Mouse (Mus musculus): ENCODE results near the gene Gm20403. TPM values are rescaled to one million over a fixed set of nuclear protein-coding genes. Genes with fewer than 3 reads are reported as not detected.
A peak's percentile ranks its signal among the peaks of the same experiment; 100 is the strongest.

Gene Gm20403
- not detected in 2 replicates for polyA plus RNA-seq (2015; fragmentation: Nextera tagmentation; extraction: Ambion mirVana)

DNA sequence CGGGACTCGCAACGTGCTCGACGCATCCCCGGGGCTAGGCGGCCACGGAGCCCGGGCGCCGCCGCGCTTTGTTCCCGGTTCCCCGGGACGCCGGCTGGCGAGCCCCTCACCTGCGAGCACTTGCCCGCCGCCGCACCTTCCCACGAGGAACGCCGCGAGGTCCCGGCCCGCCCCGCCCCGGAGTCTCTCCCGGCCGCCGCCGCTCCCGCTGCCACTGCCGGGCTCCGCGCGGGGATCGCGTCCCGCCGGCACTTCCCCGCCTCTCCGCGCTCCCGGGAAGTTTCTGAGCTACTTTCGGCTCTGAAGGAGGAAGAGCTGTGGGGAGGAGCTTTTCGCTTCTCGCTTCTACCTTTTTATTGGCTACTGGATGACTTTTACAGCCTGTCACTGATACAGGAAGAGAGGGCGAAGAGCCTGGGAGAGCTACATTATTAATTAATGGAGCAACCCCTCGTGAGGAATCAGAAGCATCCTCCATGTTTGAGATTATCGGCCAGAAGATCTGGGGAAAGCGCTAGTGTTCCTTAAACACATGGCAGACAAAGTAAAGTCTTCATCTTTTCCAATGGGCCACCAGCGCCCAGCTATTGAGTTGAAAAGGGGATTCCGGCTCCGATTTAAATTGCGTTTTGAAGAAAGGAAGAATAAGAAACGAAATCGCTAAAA, at the start of gene Gm20403:
Gene Gm20403 (minus strand): TSS at position 478 of the 666 bp plus-strand sequence.
- H3K9me3 ChIP-seq (replicated peaks), result no peaks in the 10 kb centered on the region
- peak within 1 kb of the TSS; percentile 87 for H3K9ac ChIP-seq
- H3K4me2 ChIP-seq, result peak within 1 kb of the TSS; percentile 88

DNA sequence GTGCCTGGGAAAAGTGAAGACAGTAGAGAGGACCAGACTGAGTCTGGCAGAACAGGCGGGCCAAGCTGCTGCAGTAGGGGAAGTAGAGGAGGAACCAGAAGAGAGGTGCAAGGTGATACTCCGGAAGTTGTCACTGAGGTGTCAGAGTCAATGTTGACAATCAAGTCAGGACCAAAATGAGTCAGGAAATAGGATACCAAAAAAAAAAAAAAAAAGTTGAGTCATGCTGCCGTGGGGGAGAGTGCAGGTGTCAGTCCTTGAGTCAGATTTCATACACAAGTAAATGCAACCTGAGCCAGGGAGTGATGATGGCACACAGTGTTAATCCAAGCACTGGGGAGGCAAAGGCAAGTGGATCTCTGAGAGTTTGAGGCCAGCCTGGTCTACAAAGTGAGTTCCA, 40.8 kb upstream of the Gm20403 start:
- 15% methylated on average over 3 of the region's 3 CpGs for WGBS

More for the DNA sequence above, at the start of gene Gm20403:
- Histone ChIP-seq H3K4me1 (peaks cover 8% of the 10 kb centered on the region), H3K36me3 (peaks cover 4% of the 10 kb centered on the region; the same call in 1 of the 2 replicates), H3K27me3 (no peaks in the 10 kb centered on the region), H3K4me3 (replicated peaks) (peak within 1 kb of the TSS; percentile 76), H3K27ac (peak within 1 kb of the TSS; percentile 93)
- peak; percentile 82 for ATAC-seq (replicated peaks; ENCODE audit: low FRiP score)
- under 1% methylated on average over 54 of the region's 60 CpGs for WGBS

DNA sequence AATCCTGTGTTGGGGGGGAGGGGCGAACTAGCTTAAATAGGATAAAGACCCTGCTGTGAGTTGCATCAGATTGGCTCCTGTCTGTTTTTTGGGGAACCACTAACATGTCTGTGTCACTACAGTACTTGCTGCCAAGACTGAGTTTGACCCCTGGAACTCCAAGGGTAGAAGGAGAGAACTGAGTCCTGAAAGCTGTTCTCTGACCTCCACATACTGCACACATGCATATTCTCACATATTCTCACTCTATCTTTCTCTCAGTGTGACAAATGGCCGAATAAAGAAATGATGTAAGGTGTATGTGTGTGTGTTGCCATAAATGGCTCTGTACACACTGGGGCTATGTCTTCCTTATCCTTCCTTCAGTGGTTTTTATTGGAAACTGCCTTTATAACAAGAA, 37.0 kb upstream of the Gm20403 start:
- Histone ChIP-seq H3K27ac (no peak overlapping the region), H3K4me2 (no peak overlapping the region), H3K27me3 (no peaks in the 10 kb centered on the region), H3K36me3 (no peaks in the 10 kb centered on the region), H3K9ac (no peak overlapping the region), H3K9me3 (replicated peaks) (no peaks in the 10 kb centered on the region), H3K4me3 (replicated peaks) (no peak overlapping the region), H3K4me1 (no peaks in the 10 kb centered on the region)
- WGBS, result 78% methylated on average over 2 of the region's 2 CpGs
- no peak for ATAC-seq (replicated peaks; ENCODE audit: low FRiP score)

More for the DNA sequence above, 40.8 kb upstream of the Gm20403 start:
- H3K4me1 ChIP-seq, result no peaks in the 10 kb centered on the region
- H3K4me3 ChIP-seq (replicated peaks), result no peak overlapping the region
- H3K4me2 ChIP-seq, result no peak overlapping the region
- no peaks in the 10 kb centered on the region for H3K27me3 ChIP-seq
- no peaks in the 10 kb centered on the region for H3K36me3 ChIP-seq
- H3K27ac ChIP-seq, result no peak overlapping the region
- H3K9ac ChIP-seq, result no peak overlapping the region
- H3K9me3 ChIP-seq (replicated peaks), result no peaks in the 10 kb centered on the region
- ATAC-seq (replicated peaks; ENCODE audit: low FRiP score), result no peak

DNA sequence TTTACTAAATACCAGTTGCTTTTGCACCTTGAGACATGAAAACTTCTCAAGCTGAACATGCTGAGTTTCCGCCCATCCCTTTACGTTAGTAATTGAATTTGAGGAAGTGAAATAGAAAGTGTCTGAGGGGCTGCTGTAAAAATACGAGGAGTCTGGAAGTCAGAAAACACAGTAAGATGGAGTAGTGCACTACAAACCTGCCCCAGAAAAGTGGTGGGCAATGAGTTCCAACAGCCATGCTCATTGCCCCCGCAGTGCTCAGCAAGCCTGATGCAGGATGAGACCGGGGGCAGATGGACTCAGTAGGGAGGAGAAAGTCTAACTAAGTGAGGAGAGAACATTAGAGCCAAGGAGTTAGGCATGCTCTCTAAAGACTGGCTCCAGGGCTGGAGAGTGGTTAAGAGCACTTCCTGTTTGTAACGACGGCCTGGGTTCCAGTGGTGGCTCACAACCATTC, 33.1 kb upstream of the Gm20403 start:
- Histone ChIP-seq H3K4me2 (no peak overlapping the region), H3K36me3 (no peaks in the 10 kb centered on the region), H3K9me3 (replicated peaks) (no peaks in the 10 kb centered on the region), H3K4me1 (0 out of 2 replicates have a peak, but pooled peaks cover 6% of the 10 kb centered on the region), H3K4me3 (replicated peaks) (no peak overlapping the region), H3K27me3 (no peaks in the 10 kb centered on the region), H3K27ac (no peak overlapping the region), H3K9ac (no peak overlapping the region)
- 79% methylated on average over 7 of the region's 7 CpGs for WGBS
- no peak for ATAC-seq (replicated peaks; ENCODE audit: low FRiP score)

DNA sequence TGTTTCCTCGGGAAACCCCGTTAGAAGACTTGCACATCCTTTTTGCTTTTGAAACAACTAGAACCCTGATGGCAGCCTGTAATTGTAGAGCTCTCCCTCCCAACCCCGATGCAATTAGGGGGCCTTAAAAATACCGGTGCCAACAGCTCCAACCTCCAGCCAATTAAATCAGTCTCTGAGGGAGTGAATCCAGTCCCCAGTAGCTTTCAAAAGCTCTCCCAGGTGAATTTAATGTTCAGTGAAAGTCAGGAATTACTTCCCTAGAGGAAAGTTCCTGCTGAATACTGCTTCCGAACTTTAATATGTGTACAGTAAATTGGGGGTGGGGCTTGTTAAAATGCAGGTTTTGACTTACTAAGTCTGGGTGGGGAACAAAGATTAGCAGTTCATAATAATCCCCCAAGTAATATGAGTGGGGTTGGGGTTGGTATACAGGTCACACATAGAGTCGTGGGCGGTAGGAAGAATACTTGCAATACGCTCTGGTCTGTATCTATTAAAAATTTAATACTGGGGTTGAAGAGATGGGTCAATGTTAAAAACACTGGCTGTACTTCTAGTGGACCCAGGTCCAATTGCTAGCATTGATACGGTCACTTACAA, 30.9 kb upstream of the Gm20403 start:
- Histone ChIP-seq H3K9me3 (replicated peaks) (no peaks in the 10 kb centered on the region), H3K4me1 (0 out of 2 replicates have a peak, but pooled peaks cover 6% of the 10 kb centered on the region), H3K4me2 (no peak overlapping the region), H3K4me3 (replicated peaks) (no peak overlapping the region), H3K27me3 (no peaks in the 10 kb centered on the region), H3K36me3 (no peaks in the 10 kb centered on the region), H3K9ac (no peak overlapping the region), H3K27ac (no peak overlapping the region)
- WGBS, result 41% methylated on average over 9 of the region's 9 CpGs
- ATAC-seq (replicated peaks; ENCODE audit: low FRiP score), result no peak

DNA sequence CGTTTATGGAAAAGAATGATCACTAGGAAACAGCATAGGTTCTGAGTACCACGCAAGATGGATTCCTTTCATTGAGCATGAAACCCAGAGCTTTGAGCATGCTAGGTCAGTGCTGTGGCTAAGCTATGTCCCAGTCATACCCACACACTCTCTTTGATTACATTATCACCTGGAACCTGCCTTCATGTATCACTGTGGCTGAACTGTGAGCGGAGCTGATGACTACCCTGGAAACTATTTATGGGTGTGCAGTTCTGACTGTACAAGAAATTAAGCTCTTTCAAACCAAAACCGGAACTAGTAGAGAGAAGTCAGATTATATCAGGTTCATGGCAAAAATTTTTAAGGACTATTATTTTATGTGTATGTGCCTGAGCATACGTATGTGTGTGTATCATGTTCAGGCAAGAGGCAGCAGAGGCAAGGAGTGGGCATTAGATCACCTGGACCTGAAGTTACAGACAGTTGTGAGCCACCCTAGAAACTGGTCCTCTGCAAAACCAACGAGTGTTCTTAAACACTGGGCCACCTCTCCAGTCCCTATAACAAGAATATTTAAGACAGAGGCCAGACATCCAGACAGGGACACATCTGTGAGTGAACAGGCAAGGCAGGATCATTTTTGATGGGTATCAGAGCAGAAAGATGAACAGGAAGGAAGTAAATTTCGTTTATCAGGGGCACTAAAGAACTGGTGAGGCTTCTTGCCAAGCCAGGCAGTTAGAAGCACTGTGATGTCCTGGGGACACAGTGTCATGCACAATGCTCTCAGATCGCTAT, 30.2 kb upstream of the Gm20403 start:
- 63% methylated on average over 8 of the region's 8 CpGs for WGBS
- ATAC-seq (replicated peaks; ENCODE audit: low FRiP score), result no peak

DNA sequence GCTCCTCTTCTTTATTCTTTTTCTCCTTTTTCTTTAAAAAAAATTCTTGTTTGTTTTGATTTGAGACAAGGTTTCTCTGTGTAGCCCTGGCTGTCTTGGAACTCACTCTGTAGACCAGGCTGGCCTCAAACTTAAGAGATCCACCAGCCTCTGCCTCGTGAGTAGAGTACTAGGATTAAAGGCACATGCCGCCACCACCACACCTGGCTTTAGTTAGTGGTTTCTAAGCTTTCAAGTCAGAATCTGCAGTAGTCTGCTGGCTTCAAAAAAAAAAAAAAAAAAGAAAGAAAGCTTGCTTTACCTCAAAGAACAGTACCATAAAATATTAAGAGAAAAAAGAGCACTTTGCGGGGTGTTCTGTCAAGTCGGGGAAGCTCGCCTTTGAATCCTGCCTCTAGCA, 29.1 kb upstream of the Gm20403 start:
- H3K4me1 ChIP-seq, result 0 out of 2 replicates have a peak, but pooled peaks cover 6% of the 10 kb centered on the region
- ATAC-seq (replicated peaks; ENCODE audit: low FRiP score), result no peak
- H3K9ac ChIP-seq, result no peak overlapping the region
- no peak overlapping the region for H3K4me2 ChIP-seq
- no peaks in the 10 kb centered on the region for H3K36me3 ChIP-seq
- no peak overlapping the region for H3K27ac ChIP-seq
- H3K27me3 ChIP-seq, result no peaks in the 10 kb centered on the region
- H3K9me3 ChIP-seq (replicated peaks), result no peaks in the 10 kb centered on the region
- no peak overlapping the region for H3K4me3 ChIP-seq (replicated peaks)
- 86% methylated on average over 5 of the region's 5 CpGs for WGBS

More for the DNA sequence above, 30.2 kb upstream of the Gm20403 start:
- H3K4me2 ChIP-seq, result no peak overlapping the region
- no peak overlapping the region for H3K9ac ChIP-seq
- no peak overlapping the region for H3K4me3 ChIP-seq (replicated peaks)
- H3K27ac ChIP-seq, result no peak overlapping the region
- H3K27me3 ChIP-seq, result no peaks in the 10 kb centered on the region
- 0 out of 2 replicates have a peak, but pooled peaks cover 6% of the 10 kb centered on the region for H3K4me1 ChIP-seq
- H3K9me3 ChIP-seq (replicated peaks), result no peaks in the 10 kb centered on the region
- no peaks in the 10 kb centered on the region for H3K36me3 ChIP-seq

DNA sequence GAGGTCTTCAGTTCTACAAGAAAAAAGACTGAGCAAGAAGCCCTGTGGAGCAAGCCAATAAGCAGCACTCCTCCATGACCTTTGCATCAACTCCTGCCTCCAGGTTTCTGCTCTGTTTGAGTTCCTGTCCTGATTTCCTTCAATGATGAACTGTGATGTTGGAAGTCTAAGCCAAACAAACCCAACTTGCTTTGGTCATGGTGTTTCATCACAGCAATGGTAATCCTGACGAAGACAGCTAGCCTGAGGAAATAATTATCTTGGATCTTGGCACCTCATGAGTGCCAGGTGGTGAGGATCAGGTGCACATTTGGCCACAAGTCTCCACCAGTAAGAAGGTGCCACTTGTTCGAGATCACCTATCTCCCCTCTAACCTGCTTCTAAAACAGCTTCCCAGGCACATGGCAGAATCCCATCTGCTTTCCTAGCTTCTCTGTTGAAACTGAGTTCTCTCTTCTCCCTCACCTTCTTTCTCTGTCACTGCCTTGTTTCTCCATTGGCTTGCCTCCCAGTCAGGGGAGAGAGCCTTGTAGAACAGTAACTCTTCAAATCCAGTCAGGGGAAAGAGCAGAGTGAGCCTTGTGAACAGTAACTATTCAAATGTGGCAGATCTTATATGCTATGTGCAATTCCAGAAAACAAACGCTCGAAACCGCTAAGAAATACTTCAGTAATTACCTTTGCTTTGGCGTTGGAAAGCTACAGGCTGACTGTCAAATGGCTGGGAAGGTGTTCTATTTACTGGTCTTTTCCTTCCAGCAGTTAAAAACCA, 27.5 kb upstream of the Gm20403 start, which contains the start of gene Baz1a:
Gene Baz1a (minus strand): TSS at position 723 of the 773 bp plus-strand sequence.
- no peak within 1 kb of the TSS for H3K4me3 ChIP-seq (replicated peaks)
- no peak within 1 kb of the TSS for H3K27ac ChIP-seq
- H3K9ac ChIP-seq, result no peak within 1 kb of the TSS
- no peak for ATAC-seq (replicated peaks; ENCODE audit: low FRiP score)
- H3K4me2 ChIP-seq, result no peak within 1 kb of the TSS
- WGBS, result 84% methylated on average over 6 of the region's 6 CpGs
- 0 out of 2 replicates have a peak, but pooled peaks cover 6% of the 10 kb centered on the region for H3K4me1 ChIP-seq
- no peaks in the 10 kb centered on the region for H3K27me3 ChIP-seq
- no peaks in the 10 kb centered on the region for H3K9me3 ChIP-seq (replicated peaks)
- H3K36me3 ChIP-seq, result no peaks in the 10 kb centered on the region

DNA sequence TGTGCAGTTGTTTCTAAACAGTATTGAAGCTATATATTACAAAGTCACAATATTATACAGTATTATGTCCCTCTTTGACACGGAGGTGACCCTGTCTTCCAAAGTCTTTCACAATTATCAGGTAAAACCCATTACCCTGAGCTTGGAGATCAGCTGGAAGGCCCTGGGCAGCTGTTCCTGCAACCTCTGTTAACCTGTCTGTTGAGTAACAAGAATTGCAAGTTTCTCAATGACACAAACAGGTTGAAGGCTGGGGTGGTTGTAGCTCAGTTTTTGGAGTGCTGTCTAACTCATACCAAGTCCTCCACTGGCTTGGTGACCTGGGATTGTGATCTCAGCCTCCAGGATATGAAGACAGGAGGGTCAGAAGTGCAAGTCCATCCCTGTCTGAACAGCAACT, 26.7 kb upstream of the Gm20403 start:
- H3K4me3 ChIP-seq (replicated peaks), result no peak overlapping the region
- WGBS, result 83% methylated on average over 1 of the region's 1 CpGs

DNA sequence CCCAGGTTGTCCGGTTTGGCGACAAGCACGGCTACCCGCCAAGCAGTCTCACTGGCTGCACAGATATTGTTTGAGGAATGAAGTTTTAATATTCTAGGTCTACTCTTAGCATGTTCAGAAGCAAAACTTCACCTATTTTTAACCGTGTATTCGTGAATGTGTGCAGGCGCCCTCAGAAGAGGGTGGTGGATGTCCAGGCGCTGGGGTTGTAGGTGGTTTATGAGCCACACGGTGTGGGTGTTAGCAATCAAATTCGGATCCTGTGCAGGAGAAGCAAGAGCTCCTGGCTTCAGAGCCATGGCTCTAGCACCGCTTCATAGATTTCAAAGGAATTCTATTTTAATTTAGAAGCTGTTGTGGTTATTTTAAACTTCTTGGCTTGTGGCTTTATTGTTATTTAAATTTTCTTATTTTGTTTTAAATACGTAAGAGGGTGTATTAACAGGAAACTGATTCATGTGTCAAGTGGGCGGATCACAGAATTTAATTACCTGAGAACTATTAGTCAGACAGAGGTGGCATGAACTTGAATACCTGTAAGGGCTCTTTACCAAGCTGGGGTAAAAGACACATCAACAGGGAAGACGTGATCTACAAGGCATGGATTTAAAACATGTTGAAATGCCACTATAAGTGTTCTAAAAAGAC, 21.2 kb upstream of the Gm20403 start:
- H3K27ac ChIP-seq, result no peak overlapping the region
- no peak overlapping the region for H3K4me3 ChIP-seq (replicated peaks)
- ATAC-seq (replicated peaks; ENCODE audit: low FRiP score), result no peak
- WGBS, result 46% methylated on average over 14 of the region's 14 CpGs
- 0 out of 2 replicates have a peak, but pooled peaks cover 3% of the 10 kb centered on the region for H3K4me1 ChIP-seq
- H3K9me3 ChIP-seq (replicated peaks), result peaks cover 3% of the 10 kb centered on the region; the same call in 1 of the 2 replicates
- no peaks in the 10 kb centered on the region for H3K27me3 ChIP-seq
- no peaks in the 10 kb centered on the region for H3K36me3 ChIP-seq
- H3K9ac ChIP-seq, result no peak overlapping the region
- peak overlapping the region; percentile 32 for H3K4me2 ChIP-seq

More for the DNA sequence above, 26.7 kb upstream of the Gm20403 start:
- Histone ChIP-seq H3K36me3 (no peaks in the 10 kb centered on the region), H3K4me1 (0 out of 2 replicates have a peak, but pooled peaks cover 6% of the 10 kb centered on the region), H3K9me3 (replicated peaks) (no peaks in the 10 kb centered on the region), H3K9ac (no peak overlapping the region), H3K27ac (no peak overlapping the region), H3K27me3 (no peaks in the 10 kb centered on the region), H3K4me2 (no peak overlapping the region)
- ATAC-seq (replicated peaks; ENCODE audit: low FRiP score), result no peak

DNA sequence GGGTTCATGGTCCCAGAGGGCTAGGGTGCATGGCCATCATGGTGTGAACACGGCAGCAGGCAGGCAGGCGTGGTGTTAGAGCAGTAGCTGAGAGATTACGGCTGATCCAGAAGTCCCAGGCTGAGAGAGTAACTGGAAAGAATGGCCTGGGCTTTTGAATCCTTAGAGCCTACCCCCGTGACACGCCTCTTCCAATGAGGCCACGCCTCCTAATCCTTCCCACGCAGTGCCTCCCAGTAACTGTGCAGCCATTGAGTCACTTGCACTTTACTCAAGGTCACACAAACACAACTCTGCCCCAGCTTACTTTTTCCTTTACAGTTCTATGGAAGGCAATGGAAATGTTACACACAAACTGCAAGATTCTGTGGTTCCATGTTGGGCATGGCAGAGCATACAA, 19.7 kb upstream of the Gm20403 start:
- H3K27ac ChIP-seq, result no peak overlapping the region
- H3K9me3 ChIP-seq (replicated peaks), result peaks cover 3% of the 10 kb centered on the region; the same call in 1 of the 2 replicates
- no peak overlapping the region for H3K4me3 ChIP-seq (replicated peaks)
- H3K4me1 ChIP-seq, result 0 out of 2 replicates have a peak, but pooled peaks cover 3% of the 10 kb centered on the region
- H3K9ac ChIP-seq, result no peak overlapping the region
- no peak for ATAC-seq (replicated peaks; ENCODE audit: low FRiP score)
- no peak overlapping the region for H3K4me2 ChIP-seq
- H3K36me3 ChIP-seq, result no peaks in the 10 kb centered on the region
- no peaks in the 10 kb centered on the region for H3K27me3 ChIP-seq
- 89% methylated on average over 7 of the region's 7 CpGs for WGBS
